Mouse (Mus musculus) liver, adult 2 months (tissue): ENCODE results near the gene Ankra2. TPM values are rescaled to one million over a fixed set of nuclear protein-coding genes. Genes with fewer than 3 reads are reported as not detected.

Source experiments
- DNase-seq: peaks from one replicate; pipeline ENCODE4 v3.0.0-alpha.2; 2011; ENCODE audit warnings: low read depth, low spot score; ENCODE audit errors: extremely low read depth
- H3K27ac ChIP-seq: fragments of 200-500 bp; replicated peaks from 2 replicates; pipeline ENCODE4 v1.5.1; 2012; ENCODE audit warnings: low read depth, mild to moderate bottlenecking, control low read depth, inconsistent platforms, low read length; ENCODE audit not compliant: insufficient read depth
- H3K27me3 ChIP-seq: fragments of 200-500 bp; 2 replicates; pipeline ENCODE4 v1.6.1; 2012; ENCODE audit warnings: mild to moderate bottlenecking, moderate library complexity, low read length, inconsistent platforms; ENCODE audit not compliant: control insufficient read depth, insufficient read depth
- H3K36me3 ChIP-seq: fragments of 200-500 bp; 2 replicates; pipeline ENCODE4 v1.6.1; 2012; ENCODE audit warnings: low read length, inconsistent platforms; ENCODE audit not compliant: control insufficient read depth, insufficient read depth
- H3K4me1 ChIP-seq: fragments of 200-500 bp; 2 replicates; pipeline ENCODE4 v1.6.1; 2011; ENCODE audit warnings: low read length; ENCODE audit not compliant: control insufficient read depth, insufficient read depth
- H3K4me3 ChIP-seq: fragments of 200-500 bp; 2 replicates; pipeline ENCODE4 v1.5.1; 2011; ENCODE audit warnings: low read depth, mild to moderate bottlenecking, control low read depth, low read length, moderate library complexity; ENCODE audit not compliant: insufficient read depth
- H3K79me2 ChIP-seq: fragments of 200-500 bp; 2 replicates; pipeline ENCODE4 v1.6.1; 2012; ENCODE audit warnings: inconsistent platforms, mild to moderate bottlenecking, low read length, moderate library complexity; ENCODE audit not compliant: control insufficient read depth, insufficient read depth
- H3K9ac ChIP-seq: fragments of 200-500 bp; 2 replicates; pipeline ENCODE4 v1.6.1; 2012; ENCODE audit warnings: low read depth, mild to moderate bottlenecking, control low read depth, inconsistent platforms, low read length
- CTCF ChIP-seq: fragments of 200-500 bp; IDR thresholded peaks from 2 replicates; pipeline ENCODE4 v1.5.1; 2011; ENCODE audit warnings: low read depth, low read length, control low read depth
- POLR2A ChIP-seq: fragments of 200-500 bp; IDR thresholded peaks from 2 replicates; pipeline ENCODE4 v1.6.1; 2011; ENCODE audit warnings: low read length, control low read depth; ENCODE audit not compliant: insufficient read depth; ENCODE audit errors: extremely low read depth
- WGBS: fragments of 180-500 bp; shearing (Covaris S2); methylation state at CpG from one replicate; pipeline ENCODE4 v1.1.7; 2018; 5-methylcytosine and 5-hydroxymethylcytosine counted together
- polyA plus RNA-seq: library from polyadenylated mRNA; depleted of rRNA; stranded (reverse); fragments of >200 nt; gene quantifications from 2 replicates; pipeline ENCODE4 v1.2.3, GENCODE M21; 2012
- total RNA-seq: library from RNA; depleted of rRNA; stranded (reverse); fragments of >200 nt; gene quantifications from 2 replicates; pipeline ENCODE4 v1.2.3, GENCODE M21; 2014

Gene Ankra2
- total and polyA plus RNA-seq, 2 experiments = 6.4 to 12.8 TPM

DNA sequence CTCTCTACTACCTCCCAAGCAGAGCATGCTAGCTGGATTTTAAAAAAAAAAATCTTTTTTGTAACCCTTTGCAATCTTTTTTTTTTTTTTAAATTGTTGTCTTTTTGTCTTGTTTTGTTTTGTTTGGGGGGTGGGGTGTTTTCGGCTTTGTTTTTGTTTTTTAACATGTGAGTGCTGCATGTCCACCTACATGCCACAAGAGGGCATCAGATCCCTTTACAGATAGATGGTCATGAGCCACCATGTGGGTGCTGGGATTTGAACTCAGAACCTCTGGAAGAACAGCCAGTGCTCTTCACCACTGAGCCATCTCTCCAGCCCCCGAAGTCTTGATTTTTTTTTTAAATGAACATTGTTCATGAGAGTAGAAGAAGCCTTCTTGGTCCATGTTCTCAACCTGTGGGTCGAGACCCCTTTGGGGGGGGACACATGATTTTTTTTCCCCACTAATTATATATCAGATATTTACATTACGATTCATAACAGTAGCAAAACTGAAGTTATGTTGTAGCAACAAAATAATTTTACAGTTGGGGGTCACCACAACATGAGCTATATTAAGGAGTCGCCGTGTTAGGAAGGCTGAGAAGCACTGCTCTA is 35.1 kb downstream of the Ankra2 start:
- H3K4me3 ChIP-seq = no peak overlapping the region
- TF ChIP-seq CTCF (no peak), POLR2A (no peak)
- H3K4me1 ChIP-seq = no peaks in the 10 kb centered on the region
- no peak overlapping the region for H3K27ac ChIP-seq
- no peaks in the 10 kb centered on the region for H3K36me3 ChIP-seq
- 92% methylated on average over 6 of the region's 6 CpGs for WGBS
- DNase-seq = no peak
- 0 out of 2 replicates have a peak, but pooled peaks cover 3% of the 10 kb centered on the region for H3K27me3 ChIP-seq
- H3K9ac ChIP-seq = no peak overlapping the region
- no peaks in the 10 kb centered on the region for H3K79me2 ChIP-seq

DNA sequence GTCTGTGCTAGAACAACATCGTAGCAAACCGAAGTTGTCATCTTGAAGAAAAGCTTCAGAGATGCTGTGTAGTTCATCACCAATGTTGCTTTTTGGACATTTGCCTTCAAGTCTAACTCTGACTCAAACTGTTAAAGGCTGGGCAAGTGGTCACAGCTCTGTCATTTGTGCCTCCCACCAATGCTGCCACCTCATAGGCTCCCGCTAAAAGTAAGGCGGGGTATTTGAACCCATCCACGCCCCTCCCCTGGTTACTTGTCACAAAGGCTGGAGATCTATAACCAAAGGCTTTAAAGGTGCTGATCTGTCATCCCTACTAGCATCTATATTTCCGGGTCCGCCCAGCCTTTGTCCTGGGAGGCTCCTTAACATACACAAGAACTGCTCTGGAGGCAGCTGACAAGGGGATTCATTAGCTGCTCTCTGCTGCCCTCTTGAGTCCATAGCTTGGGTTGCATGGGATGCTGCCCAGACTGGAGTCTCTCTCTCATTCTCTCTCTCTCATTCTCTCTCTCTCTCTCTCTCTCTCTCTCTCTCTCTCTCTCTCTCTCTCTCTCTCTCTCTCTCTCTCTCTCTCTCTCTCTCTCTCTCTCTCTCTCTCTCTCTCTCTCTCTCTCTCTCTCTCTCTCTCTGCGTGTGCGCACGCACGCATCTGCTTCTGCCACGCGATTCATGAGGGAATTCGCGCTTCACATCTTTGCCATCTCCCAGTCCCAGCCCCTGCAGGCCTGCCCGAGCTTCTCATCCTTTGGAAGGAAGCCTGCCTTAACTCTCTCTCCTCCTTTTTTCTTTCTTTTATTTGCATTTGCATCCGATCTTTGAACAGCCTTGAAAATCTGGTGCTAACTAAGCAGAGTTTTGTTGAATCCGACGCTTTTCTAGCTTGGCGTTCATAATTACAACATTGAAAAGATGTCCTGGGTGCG is 36.2 kb downstream of the Ankra2 start:
- peak; percentile 30 for DNase-seq
- no peaks in the 10 kb centered on the region for H3K4me1 ChIP-seq
- no peak overlapping the region for H3K9ac ChIP-seq
- no peak overlapping the region for H3K4me3 ChIP-seq
- WGBS = 50% methylated on average over 21 of the region's 21 CpGs
- no peak overlapping the region for H3K27ac ChIP-seq
- H3K27me3 ChIP-seq = 0 out of 2 replicates have a peak, but pooled peaks cover 3% of the 10 kb centered on the region
- H3K79me2 ChIP-seq = no peaks in the 10 kb centered on the region
- TF ChIP-seq CTCF (peak; percentile 79), POLR2A (no peak)
- no peaks in the 10 kb centered on the region for H3K36me3 ChIP-seq

DNA sequence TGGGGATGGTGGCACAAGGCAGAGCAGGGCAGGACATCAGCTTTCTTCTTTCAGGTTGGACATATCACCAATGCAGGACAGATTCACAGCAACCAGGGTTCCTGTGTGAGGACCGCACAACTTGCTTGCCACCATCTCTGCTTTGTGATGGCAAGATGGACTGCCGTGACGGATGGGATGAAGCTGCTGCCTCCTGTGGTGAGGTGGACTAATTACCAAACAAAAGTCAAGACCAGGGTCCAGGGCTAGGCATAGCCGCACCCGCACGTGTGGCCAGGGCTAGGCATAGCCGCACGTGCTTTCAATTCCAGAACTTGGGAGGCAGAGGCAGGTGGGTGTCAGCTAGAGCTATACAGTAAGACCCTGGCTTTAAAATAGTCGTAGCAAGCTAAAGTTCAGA is 42.4 kb downstream of the Ankra2 start:
- Histone ChIP-seq H3K9ac (no peak overlapping the region), H3K27me3 (no peaks in the 10 kb centered on the region), H3K4me1 (no peaks in the 10 kb centered on the region), H3K79me2 (no peaks in the 10 kb centered on the region), H3K4me3 (no peak overlapping the region), H3K27ac (no peak overlapping the region), H3K36me3 (peaks cover 14% of the 10 kb centered on the region)
- TF ChIP-seq CTCF (no peak), POLR2A (no peak)
- 93% methylated on average over 9 of the region's 9 CpGs for WGBS
- no peak for DNase-seq

DNA sequence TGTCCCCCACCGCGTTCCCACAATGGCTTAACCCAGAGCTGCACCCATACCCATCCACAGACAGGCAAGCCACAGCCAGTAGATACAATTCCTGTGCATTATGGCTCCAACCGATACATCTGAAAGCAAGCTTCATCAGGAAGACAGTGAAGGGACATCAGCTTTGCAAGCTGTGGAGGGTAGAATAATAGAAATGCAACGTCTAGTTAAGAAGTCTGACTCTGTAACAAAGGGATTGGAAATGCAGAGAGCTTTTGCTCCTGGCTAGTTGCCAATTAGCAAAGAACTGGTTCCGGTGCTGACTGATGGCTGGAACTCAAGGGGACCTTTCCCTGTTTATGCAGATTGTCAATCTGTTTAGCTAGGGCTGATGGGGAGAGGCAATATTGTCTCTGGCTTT is 43.5 kb downstream of the Ankra2 start:
- TF ChIP-seq CTCF (no peak), POLR2A (no peak)
- no peak overlapping the region for H3K4me3 ChIP-seq
- no peak overlapping the region for H3K27ac ChIP-seq
- H3K4me1 ChIP-seq = no peaks in the 10 kb centered on the region
- DNase-seq = no peak
- no peaks in the 10 kb centered on the region for H3K79me2 ChIP-seq
- peaks cover 26% of the 10 kb centered on the region for H3K36me3 ChIP-seq
- H3K27me3 ChIP-seq = no peaks in the 10 kb centered on the region
- H3K9ac ChIP-seq = no peak overlapping the region
- WGBS = 37% methylated on average over 5 of the region's 5 CpGs

DNA sequence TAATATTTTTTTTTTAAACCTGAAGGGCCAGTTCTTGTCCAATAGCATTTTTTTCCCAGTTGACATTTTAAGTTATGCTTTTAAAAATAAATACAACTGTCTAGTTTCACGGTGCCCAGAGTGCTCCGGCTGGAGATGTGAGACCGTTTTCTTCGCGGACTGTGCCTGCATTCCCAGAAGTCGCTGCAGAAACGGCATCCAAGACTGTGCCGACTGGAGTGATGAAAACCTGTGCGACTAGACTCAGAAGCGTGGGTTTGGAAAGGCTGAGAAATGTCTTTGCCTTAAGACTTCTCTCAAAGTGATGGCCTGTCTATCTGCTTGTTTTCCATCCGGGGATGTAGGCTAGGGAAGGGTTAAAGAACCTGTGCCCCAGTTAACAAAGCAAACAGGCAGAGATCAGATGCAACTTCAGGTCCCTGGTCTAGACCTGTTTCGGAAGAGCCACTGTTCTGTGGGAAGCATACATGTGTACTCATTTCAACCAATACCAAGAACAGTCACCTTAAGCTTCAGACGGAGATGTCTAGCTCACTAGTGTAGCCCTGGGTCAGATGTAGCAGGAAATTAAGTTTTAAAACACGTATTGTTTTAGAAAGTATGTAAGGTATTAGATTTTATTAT is 44.1 kb downstream of the Ankra2 start:
- no peak for DNase-seq
- Histone ChIP-seq H3K27ac (no peak overlapping the region), H3K36me3 (peaks cover 31% of the 10 kb centered on the region), H3K79me2 (no peaks in the 10 kb centered on the region), H3K4me1 (no peaks in the 10 kb centered on the region), H3K9ac (no peak overlapping the region), H3K27me3 (no peaks in the 10 kb centered on the region), H3K4me3 (no peak overlapping the region)
- TF ChIP-seq POLR2A = no peak
- TF ChIP-seq CTCF = no peak
- 43% methylated on average over 14 of the region's 14 CpGs for WGBS
